Mouse (Mus musculus): ENCODE data around the gene Acadl.

Acadl gene

DNA sequence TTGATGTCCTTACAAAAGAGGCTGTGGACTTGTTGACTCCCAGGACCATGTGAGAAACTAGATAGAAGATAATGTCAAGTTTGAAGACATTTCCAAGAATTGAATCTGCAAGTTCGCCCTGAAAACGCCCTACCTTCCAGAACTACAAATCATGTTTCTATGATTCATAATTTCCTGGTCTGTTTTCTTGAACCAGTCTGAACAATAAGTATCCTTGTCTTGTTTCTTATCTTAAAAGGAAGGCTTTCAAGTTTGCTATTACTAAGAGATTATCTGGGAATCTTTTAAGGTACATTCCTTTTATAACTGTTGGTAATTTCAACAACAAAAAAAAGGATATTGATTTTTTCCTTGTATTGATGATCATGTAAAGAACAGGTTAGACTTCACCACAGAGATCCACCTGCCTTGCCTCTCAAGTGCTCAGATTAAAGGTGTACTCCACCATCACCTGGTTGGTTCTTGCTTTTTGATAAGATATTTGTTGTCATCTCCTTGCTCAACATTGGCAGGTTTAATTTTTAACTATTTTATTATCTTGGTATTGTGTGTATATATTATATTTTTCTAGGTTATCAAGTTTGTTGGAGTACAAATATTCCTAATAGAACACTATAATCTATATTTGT lies 70.1 kb downstream of the Acadl start:
- DNase-seq (ENCODE audit: low spot score in 2 of 2) = no peak

DNA sequence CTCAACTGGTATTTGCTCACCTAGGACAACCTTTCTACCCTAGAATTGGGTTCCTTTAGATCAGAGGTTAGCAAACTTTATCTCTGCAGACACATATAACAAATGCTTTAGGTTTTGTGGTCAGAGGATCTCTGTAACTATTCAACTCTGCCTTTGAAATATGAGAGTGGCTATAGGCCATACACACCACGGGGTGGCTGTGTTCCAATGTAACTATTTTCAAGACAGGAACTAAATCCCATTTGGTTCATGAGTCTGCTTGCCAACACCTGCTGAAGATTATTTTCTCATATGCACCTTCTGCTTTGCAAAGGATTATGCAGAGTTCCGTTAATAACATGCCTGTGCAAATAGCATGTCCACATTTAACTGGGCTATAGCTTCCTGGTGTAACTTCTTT lies 80.8 kb downstream of the Acadl start:
- no peak for DNase-seq (ENCODE audit: low spot score in 2 of 2)

DNA sequence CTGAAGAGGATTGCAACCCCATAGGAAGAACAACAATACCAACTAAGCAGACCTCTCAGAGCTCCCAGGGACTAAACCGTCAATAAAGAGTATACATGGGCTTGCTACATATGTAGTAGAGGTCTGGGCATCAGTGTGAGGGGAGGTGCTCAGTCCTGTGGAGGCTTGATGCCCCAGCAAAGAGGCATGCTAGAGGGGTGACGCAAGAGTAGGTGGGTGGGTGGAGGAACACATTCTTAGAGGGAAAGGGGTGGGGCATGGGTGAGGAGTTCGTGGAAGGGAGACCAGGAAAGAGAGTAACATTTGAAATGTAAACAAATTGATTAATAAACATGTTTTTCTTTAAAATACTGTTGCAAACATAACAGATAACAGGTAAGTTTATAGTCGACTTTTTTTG lies 82.0 kb downstream of the Acadl start:
- DNase-seq (ENCODE audit: low spot score in 2 of 2) = no peak

All from urinary bladder, adult 18-20 months (tissue).